Mouse (Mus musculus) cerebellum, adult 2 months (tissue): ENCODE measurements around the gene Spock1. TPM values are rescaled to one million over a fixed set of nuclear protein-coding genes. Genes with fewer than 3 reads are reported as not detected.
"Not testable (repeated sequence)": the region's sequence is repeated elsewhere in the genome, so short reads cannot be mapped to it uniquely, and the experiment has no call there.

Experiments
- DNase-seq, 2 experiments: peaks; one replicate each; pipeline ENCODE4 v3.0.0; 2021
- H3K27ac ChIP-seq: fragments of 200-500 bp; 2 replicates; pipeline ENCODE4 v1.5.1; 2012; ENCODE audit warnings: low read length, control low read depth, inconsistent platforms; ENCODE audit not compliant: insufficient read depth
- H3K27me3 ChIP-seq: fragments of 200-500 bp; 2 replicates; pipeline ENCODE4 v1.6.1; 2012; ENCODE audit warnings: inconsistent platforms, mild to moderate bottlenecking, low read length, moderate library complexity; ENCODE audit not compliant: control insufficient read depth, insufficient read depth
- H3K4me1 ChIP-seq: fragments of 200-500 bp; 2 replicates; pipeline ENCODE4 v1.6.1; 2011; ENCODE audit warnings: low read length; ENCODE audit not compliant: control insufficient read depth, insufficient read depth
- H3K4me3 ChIP-seq: fragments of 200-500 bp; replicated peaks from 2 replicates; pipeline ENCODE3; 2011; ENCODE audit warnings: mild to moderate bottlenecking, low read depth, low read length, control low read depth; ENCODE audit not compliant: insufficient read depth
- CTCF ChIP-seq: fragments of 200-500 bp; IDR thresholded peaks from 2 replicates; pipeline ENCODE4 v1.5.1; 2011; ENCODE audit warnings: low read depth, mild to moderate bottlenecking, control low read depth, low read length, moderate library complexity, borderline replicate concordance; ENCODE audit not compliant: insufficient read depth
- POLR2A ChIP-seq: fragments of 200-500 bp; IDR thresholded peaks from 2 replicates; pipeline ENCODE4 v1.6.1; 2011; ENCODE audit warnings: low read length, control low read depth, borderline replicate concordance; ENCODE audit not compliant: insufficient read depth
- WGBS: fragments of 180-500 bp; shearing (Covaris S2); methylation state at CpG from one replicate; pipeline ENCODE4 v1.1.7; 2018; 5-methylcytosine and 5-hydroxymethylcytosine counted together
- polyA plus RNA-seq: library from polyadenylated mRNA; depleted of rRNA; stranded (reverse); fragments of >200 nt; gene quantifications from 2 replicates; pipeline ENCODE4 v1.2.3, GENCODE M21; 2012

The Spock1 gene
- polyA plus RNA-seq, 1 experiment, result 144 TPM

DNA sequence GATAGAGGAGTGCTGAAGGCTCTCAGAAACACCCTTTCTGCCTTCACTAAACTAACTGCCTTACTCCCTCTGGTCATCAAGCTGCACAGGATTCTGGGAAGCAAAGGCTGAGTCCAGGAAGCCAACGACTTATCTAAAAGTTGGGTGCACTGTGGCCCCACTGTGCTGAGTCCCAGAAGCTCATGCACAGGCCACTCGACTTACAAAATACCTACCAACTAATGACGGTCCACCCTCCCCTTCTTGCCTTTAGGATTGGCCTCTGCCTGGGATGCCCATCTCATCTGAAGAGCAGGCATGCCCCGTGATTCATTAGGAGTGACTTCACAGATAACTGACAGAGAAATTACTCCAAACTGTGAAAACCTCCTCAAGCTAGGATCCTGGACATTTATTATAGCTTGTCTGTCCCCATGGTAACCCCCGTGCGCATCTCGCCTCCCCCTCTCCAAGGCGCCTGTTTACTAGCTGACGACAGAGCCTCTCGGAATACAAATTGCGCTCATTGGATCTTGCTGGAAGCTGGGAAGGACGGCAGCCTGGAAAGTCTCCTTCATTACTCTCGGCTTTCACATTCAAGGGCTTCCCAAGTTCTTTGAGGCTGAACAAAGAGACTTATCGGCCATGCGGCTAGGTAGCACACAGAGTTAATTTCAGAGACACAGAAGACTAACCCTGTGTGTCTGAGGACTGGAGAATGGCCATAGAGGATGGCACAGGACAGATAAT is 312.9 kb downstream of the Spock1 start:
- Histone ChIP-seq H3K27ac (no peak overlapping the region), H3K27me3 (no peaks in the 10 kb centered on the region), H3K4me3 (no peak overlapping the region), H3K4me1 (no peaks in the 10 kb centered on the region)
- no peak for TF ChIP-seq CTCF
- DNase-seq, result no peak
- 62% methylated on average over 15 of the region's 15 CpGs for WGBS

DNA sequence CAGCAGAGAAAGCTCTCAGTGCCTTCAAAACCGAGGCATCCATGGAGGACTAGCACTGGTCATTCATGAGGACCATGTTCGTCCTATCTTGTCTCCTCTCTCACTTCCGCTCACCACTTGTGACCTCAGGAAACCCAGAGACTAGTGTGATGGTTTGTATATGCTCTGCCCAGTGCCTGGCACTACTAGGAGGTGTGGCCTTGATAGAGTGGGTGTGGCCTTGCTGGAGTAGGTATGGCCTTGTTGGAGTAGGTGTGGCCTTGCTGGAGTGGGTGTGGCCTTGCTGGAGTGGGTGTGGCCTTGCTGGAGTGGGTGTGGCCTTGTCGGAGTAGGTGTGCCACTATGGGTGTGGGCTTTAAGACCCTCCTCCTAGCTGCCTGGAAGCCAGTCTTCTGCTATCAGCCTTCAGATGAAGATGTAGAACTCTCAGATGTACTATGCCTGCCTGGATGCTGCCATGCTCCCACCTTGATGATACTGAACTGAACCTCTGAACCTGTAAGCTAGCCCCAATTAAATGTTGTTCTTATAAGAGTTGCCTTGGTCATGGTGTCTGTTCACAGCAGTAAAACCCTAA is 318.7 kb downstream of the Spock1 start:
- not testable (repeated sequence) for H3K27me3 ChIP-seq, H3K4me3 ChIP-seq, H3K4me1 ChIP-seq, DNase-seq, H3K27ac ChIP-seq
- 91% methylated on average over 4 of the region's 4 CpGs for WGBS

DNA sequence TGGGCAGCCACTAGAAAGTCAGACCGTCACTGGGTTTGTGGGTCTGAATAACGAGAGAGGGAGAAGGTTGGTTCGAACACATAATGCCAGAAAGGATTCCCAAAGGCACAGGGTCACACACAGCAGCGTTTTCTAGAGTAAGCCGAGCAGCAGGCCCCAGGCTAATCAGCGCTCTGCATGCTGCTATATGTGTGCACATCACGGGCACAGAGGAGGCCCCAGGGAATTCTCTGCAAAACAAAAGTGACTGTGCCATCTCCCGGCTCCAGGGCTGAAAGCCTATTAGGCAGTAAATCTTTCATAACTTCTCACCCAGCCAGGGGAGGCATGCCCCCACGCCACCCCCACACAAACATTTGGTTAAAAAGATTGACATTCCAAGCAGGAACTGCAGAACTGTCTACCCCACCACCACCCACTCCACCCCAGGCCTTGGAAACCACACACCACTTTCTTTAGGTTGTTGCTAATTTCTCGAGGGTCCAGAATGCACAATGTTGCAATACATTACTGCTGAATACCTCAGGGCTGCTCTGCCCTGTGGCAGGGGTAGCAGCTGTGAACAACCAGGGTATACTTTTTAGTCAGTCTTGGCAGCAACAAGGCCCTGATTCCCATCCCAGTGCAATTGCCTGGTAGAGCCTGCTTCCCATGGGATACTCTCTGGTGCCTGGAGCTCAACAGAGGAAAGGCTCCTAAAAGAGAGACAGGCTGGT is 319.4 kb downstream of the Spock1 start:
- H3K27ac ChIP-seq, result no peak overlapping the region

DNA sequence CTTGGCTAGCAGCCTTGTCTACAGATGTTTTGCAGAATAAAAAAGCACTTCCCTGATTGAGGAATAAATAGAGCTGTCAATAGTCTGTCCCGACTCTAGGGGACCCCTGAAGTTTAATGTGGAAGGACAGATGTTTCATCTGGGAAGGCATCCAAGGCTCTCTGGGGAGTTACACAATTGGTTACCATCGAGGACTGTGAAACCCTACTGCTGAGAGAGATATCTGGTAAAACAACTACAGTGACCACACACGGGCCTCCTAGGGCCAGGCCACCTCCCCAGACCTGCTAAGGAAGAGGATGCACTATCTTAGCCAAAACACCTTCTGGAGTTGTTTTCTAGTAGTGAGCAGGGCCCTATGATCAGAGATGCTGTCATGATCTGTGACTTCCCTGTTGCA is 323.0 kb downstream of the Spock1 start:
- Histone ChIP-seq H3K27ac (no peak overlapping the region), H3K4me3 (no peak overlapping the region), H3K4me1 (peaks cover 3% of the 10 kb centered on the region; the same call in 1 of the 2 replicates), H3K27me3 (no peaks in the 10 kb centered on the region)
- TF ChIP-seq CTCF (no peak), POLR2A (no peak)
- DNase-seq, result no peak
- 13% methylated on average over 3 of the region's 3 CpGs for WGBS

More for the DNA sequence above, 319.4 kb downstream of the Spock1 start:
- TF ChIP-seq POLR2A, result no peak
- TF ChIP-seq CTCF, result no peak
- H3K4me3 ChIP-seq, result no peak overlapping the region
- 0 out of 2 replicates have a peak, but pooled peaks cover 3% of the 10 kb centered on the region for H3K4me1 ChIP-seq
- WGBS, result 60% methylated on average over 10 of the region's 10 CpGs
- no peak for DNase-seq
- no peaks in the 10 kb centered on the region for H3K27me3 ChIP-seq

DNA sequence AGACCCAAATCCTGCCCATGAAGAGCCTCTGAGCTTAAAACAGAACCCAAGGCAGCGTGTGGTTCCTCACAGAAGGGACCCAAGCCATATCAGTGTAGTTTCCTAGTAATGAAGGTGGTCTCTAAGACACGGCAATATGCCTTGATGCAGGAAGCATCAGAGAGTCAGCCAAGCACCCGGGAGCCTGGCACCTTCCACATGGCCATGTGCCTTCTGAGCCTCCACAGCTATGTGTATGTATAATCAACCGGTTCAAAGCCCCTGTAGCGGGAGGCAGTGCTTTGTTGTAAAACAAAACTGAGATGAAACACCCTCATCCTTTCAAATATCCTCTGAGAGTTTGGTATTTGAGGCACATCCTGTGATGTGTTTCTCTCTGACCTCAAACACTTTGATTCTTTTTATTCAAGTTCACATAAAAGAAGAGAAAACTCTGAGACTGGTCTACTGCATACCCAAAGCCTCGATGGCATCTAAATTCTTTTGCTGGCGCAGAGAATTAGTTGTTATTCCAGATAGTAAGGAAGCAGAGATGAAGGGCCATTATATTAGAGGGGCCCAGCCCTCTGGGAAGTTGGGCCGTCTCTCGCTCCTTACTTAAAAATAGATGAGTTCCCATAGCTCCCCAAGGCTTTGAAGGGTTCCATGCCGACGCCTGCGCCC is 325.7 kb downstream of the Spock1 start:
- TF ChIP-seq CTCF, result no peak
- TF ChIP-seq POLR2A, result no peak
- no peak overlapping the region for H3K27ac ChIP-seq
- H3K4me3 ChIP-seq, result no peak overlapping the region
- H3K27me3 ChIP-seq, result no peaks in the 10 kb centered on the region
- no peak for DNase-seq
- WGBS, result 78% methylated on average over 12 of the region's 12 CpGs
- H3K4me1 ChIP-seq, result peaks cover 3% of the 10 kb centered on the region; the same call in 1 of the 2 replicates

DNA sequence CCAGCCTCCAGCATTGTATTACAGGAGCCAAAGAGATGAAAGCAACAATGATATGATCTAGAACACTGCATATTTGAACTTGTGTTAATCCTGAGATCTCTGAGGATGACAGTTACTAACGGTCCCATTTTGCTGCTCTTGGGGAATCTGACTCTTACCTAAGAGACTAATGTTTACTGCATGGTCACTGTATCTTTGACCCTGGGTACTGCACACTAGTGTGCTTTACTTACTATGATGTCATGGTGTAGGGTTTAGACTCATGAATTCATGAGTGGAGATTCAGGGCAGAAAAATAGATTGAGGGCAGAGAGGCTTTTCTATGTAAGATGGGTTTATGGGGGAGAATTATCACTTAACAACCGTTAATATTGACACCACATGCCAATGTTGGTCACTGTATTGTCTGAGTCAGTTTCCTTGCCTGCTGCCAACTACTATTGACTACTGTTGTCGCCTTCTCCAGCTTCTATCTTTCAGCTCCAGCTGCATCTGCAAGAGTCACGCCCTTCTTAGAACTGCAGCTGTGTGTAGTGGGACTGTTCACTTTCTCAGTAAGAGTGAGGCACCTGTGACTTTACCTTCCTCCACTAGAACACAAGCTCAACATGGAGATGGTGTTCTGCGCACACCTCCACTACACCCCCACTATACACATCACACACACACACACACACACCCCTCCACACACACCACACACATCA is 330.4 kb downstream of the Spock1 start:
- Histone ChIP-seq H3K27ac (no peak overlapping the region), H3K27me3 (no peaks in the 10 kb centered on the region), H3K4me1 (no peaks in the 10 kb centered on the region; the same call in 1 of the 2 replicates), H3K4me3 (no peak overlapping the region)
- no peak for DNase-seq
- WGBS, result 94% methylated on average over 5 of the region's 5 CpGs
- TF ChIP-seq CTCF (no peak), POLR2A (no peak)

DNA sequence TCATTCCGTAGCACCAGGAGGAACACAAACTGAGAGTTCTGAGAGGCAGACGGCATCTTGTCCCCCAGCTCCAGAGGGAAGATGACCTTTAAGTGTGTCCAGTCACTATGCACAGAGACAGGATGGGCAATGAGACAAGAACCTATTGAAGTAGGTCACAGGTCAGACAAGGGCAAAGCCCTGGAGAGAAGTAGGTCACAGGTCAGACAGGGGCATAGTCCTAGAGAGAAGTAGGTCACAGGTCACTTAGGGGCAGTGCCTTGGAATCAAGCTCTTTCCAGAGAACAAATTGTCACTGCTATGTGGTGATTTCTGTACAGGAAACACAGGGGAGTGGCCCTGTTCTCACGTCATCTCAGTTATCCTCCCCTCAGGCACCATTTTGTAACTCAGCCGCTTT is 334.6 kb downstream of the Spock1 start:
- no peaks in the 10 kb centered on the region for H3K4me1 ChIP-seq
- WGBS, result 69% methylated on average over 4 of the region's 4 CpGs
- TF ChIP-seq CTCF, result no peak
- TF ChIP-seq POLR2A, result no peak
- no peak for DNase-seq
- H3K27ac ChIP-seq, result no peak overlapping the region
- H3K27me3 ChIP-seq, result no peaks in the 10 kb centered on the region
- H3K4me3 ChIP-seq, result no peak overlapping the region
